Mouse (Mus musculus) A20 (cell line): ENCODE results near the gene Naa40.

ENCODE experiments used
- DNase-seq: peaks from one replicate; pipeline ENCODE4 v3.0.0-alpha.2; 2011; ENCODE audit warnings: low read depth, low spot score

Naa40 gene

DNA sequence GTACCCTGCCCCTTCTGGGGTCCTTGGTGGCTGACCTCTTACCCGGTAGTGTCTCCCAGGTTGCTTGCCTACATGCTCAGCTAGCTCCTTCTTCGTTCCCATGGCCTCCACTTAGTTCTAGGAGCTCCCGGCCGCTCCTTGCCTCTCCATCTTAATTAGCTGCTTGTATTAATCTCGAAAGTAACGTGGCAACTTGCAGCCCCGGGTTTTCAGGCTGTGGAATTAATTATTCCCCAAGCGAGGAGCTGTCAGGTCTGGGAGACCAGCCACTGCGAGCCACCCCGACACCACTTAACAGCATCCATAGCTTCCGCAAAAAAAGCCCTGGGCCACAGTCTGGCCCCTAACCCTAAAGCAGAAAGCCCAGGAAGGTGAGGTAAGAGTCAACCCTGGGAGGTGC, 57.6 kb downstream of the Naa40 start:
- no peak for DNase-seq

DNA sequence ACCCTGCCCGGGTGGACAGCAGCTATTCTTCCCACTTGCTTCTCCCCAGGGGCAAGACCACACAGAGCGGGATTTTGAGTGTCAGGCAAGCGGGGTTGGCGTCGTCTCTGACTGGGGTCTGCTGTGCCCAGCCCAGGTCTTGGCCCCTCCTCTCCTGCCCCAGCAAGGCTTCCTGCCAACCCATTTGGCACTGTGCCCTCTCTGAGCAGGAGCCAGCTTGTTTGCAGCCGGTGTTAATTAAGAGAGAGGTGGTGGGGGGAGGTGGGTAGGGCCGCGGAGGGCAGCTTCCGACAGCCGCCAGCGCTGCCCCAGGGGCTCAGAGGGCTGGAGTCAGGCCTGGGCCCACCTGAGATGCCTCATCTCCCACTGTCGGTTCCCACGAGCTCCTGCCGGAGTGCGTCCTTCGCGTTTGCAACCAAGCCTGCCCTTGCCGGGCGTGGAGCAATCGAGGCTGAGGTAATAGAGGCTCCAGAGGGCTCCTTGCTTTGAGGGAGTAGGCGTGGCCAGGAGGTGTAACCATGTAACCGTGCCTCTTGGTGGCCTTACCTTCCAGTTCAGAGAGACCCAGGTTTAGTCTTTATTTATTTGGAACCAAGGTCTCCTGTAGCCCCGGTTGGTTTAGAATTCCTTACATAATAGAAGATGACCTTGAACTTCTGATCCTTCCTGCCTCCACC, 58.6 kb downstream of the Naa40 start:
- no peak for DNase-seq

- DNase-seq = no peak
Observed at GRCm38 (mm10) chr19:7181496-7181895, 59.5 kb downstream of the Naa40 start.

DNA sequence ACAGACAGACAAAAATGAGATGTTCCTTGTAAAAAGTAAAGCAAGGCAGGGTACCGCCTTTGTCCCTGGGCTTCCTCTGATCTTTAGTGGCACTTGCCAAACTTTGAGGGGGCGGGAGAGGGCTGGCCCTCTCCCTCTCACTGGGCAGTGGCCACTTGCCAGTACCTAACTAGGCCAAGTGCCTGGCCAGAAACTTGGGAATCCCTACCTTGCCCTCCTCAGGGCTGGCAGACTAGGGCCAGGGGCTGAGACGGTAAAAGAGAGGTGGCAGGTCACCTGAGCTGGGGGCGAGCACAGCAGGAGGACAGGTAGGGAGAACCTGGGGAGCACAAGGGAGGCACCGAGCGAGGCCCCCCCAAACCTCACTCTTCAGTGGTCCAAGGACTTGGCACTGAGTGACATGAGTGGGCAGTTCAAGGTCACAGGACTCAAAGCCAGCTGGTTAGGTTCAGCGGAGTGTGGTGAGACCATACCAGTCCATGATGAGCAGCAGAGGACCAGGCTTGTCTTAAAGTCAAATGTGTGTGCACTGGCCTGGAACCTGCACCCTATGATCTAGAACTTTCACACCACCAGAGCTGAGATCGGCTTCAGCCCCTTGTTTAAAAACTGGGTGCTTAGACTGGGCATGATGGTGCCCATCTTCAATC, 60.1 kb downstream of the Naa40 start:
- DNase-seq = no peak

DNA sequence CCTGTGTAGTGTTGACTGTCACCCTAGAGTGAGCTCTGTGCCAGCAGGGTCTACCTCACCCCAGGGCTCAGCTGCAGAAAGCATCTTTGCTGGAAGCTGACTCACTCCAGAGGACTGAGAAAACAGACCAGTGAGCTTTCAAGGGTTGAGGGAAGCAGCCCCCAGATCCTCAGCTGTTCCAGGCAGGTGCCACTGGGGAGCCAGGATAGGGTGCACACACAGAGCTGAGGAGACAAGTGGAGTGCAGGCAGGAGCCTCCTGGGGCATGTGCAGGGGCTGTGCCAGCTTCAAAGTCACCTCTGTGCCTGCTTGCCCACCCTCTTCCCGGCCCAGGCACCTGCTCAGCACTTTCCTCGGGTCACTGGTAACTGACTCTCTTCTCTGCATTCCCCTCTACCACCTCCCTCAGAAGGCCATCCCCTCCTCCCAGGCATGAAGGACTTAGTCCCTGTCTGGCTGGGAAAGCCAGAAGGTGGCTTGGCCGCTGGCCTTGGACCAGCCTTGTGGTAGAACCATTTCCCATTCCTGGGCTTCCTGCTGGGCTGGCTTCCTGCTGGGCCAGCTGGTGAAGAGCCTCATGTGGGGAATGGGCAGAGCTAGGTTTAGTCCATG, 62.0 kb downstream of the Naa40 start:
- no peak for DNase-seq

- DNase-seq = no peak
Observed at GRCm38 (mm10) chr19:7177804-7178511, 63.0 kb downstream of the Naa40 start.

- DNase-seq = no peak
Observed at GRCm38 (mm10) chr19:7176041-7176696, 64.8 kb downstream of the Naa40 start.
